Mouse (Mus musculus) right cerebral cortex, postnatal 14 days (tissue): ENCODE measurements at regions not wholly inside any gene's neighbourhood (a gene's known extent, or its start where the extent isn't known, plus 50 kb on each side); places are given as distances from the start of the nearest gene placed in this dataset.
"Not testable (repeated sequence)": the region's sequence is repeated elsewhere in the genome, so short reads cannot be mapped to it uniquely, and the experiment has no call there.

Experiments
- DNase-seq: peaks from one replicate; pipeline ENCODE4 v3.0.0; 2022

- no peak for DNase-seq
Observed at GRCm38 (mm10) chr2:71597956-71598355, 51.4 kb upstream of the Dlx2 start.

- DNase-seq: no peak
Observed at GRCm38 (mm10) chr2:71598368-71598767, 51.8 kb upstream of the Dlx2 start.

GRCm38 (mm10) chr2:71598778-71599177, 52.2 kb upstream of the Dlx2 start:
- DNase-seq: peak; percentile 85

GRCm38 (mm10) chr2:71600213-71600612, 53.7 kb upstream of the Dlx2 start:
- DNase-seq: no peak

- DNase-seq: no peak
Observed at GRCm38 (mm10) chr2:71600999-71601398, 54.4 kb upstream of the Dlx2 start.

- not testable (repeated sequence) for DNase-seq
Observed at GRCm38 (mm10) chr2:71603796-71604195, 57.2 kb upstream of the Dlx2 start.

- no peak for DNase-seq
Observed at GRCm38 (mm10) chr2:71605606-71606005, 59.1 kb upstream of the Dlx2 start.

GRCm38 (mm10) chr2:71607087-71607502, 60.5 kb upstream of the Dlx2 start:
- DNase-seq: no peak

GRCm38 (mm10) chr2:71613216-71613615, 66.7 kb upstream of the Dlx2 start:
- no peak for DNase-seq

- DNase-seq: no peak
Observed at GRCm38 (mm10) chr2:71616526-71616925, 70.0 kb upstream of the Dlx2 start.

GRCm38 (mm10) chr2:71621458-71621857, 74.9 kb upstream of the Dlx2 start:
- no peak for DNase-seq

GRCm38 (mm10) chr2:71622532-71623099, 76.1 kb upstream of the Dlx2 start:
- no peak for DNase-seq

- no peak for DNase-seq
Observed at GRCm38 (mm10) chr2:71623134-71623533, 76.6 kb upstream of the Dlx2 start.

GRCm38 (mm10) chr2:71625298-71625902, 78.8 kb upstream of the Dlx2 start:
- DNase-seq: peak; percentile 32

GRCm38 (mm10) chr2:71626404-71626803, 79.8 kb upstream of the Dlx2 start:
- no peak for DNase-seq

- DNase-seq: peak; percentile 25
Observed at GRCm38 (mm10) chr2:71627097-71627755, 80.7 kb upstream of the Dlx2 start.

- DNase-seq: no peak
Observed at GRCm38 (mm10) chr2:71628821-71629220, 82.3 kb upstream of the Dlx2 start.

- peak; percentile 59 for DNase-seq
Observed at GRCm38 (mm10) chr2:71629301-71630142, 83.0 kb upstream of the Dlx2 start.

- DNase-seq: no peak
Observed at GRCm38 (mm10) chr2:71630143-71630463, 83.5 kb upstream of the Dlx2 start.

GRCm38 (mm10) chr2:71633471-71633870, 86.9 kb upstream of the Dlx2 start:
- no peak for DNase-seq

- DNase-seq: no peak
Observed at GRCm38 (mm10) chr2:71634471-71634870, 87.9 kb upstream of the Dlx2 start.

- no peak for DNase-seq
Observed at GRCm38 (mm10) chr2:71636134-71636533, 89.6 kb upstream of the Dlx2 start.

- peak; percentile 19 for DNase-seq
Observed at GRCm38 (mm10) chr2:71636590-71636989, 90.0 kb upstream of the Dlx2 start.

GRCm38 (mm10) chr2:71640251-71640650, 93.7 kb upstream of the Dlx2 start:
- no peak for DNase-seq
